Mouse (Mus musculus) liver, adult 2 months (tissue): ENCODE measurements around the gene Hspa4. TPM values are rescaled to one million over a fixed set of nuclear protein-coding genes. Genes with fewer than 3 reads are reported as not detected.

Experiments used
- DNase-seq: peaks from one replicate; pipeline ENCODE4 v3.0.0-alpha.2; 2011; ENCODE audit warnings: low read depth, low spot score; ENCODE audit errors: extremely low read depth
- H3K27ac ChIP-seq: fragments of 200-500 bp; replicated peaks from 2 replicates; pipeline ENCODE4 v1.5.1; 2012; ENCODE audit warnings: low read depth, mild to moderate bottlenecking, control low read depth, inconsistent platforms, low read length; ENCODE audit not compliant: insufficient read depth
- H3K27me3 ChIP-seq: fragments of 200-500 bp; 2 replicates; pipeline ENCODE4 v1.6.1; 2012; ENCODE audit warnings: mild to moderate bottlenecking, moderate library complexity, low read length, inconsistent platforms; ENCODE audit not compliant: control insufficient read depth, insufficient read depth
- H3K36me3 ChIP-seq: fragments of 200-500 bp; 2 replicates; pipeline ENCODE4 v1.6.1; 2012; ENCODE audit warnings: low read length, inconsistent platforms; ENCODE audit not compliant: control insufficient read depth, insufficient read depth
- H3K4me1 ChIP-seq: fragments of 200-500 bp; 2 replicates; pipeline ENCODE4 v1.6.1; 2011; ENCODE audit warnings: low read length; ENCODE audit not compliant: control insufficient read depth, insufficient read depth
- H3K4me3 ChIP-seq: fragments of 200-500 bp; 2 replicates; pipeline ENCODE4 v1.5.1; 2011; ENCODE audit warnings: low read depth, mild to moderate bottlenecking, control low read depth, low read length, moderate library complexity; ENCODE audit not compliant: insufficient read depth
- H3K79me2 ChIP-seq: fragments of 200-500 bp; 2 replicates; pipeline ENCODE4 v1.6.1; 2012; ENCODE audit warnings: inconsistent platforms, mild to moderate bottlenecking, low read length, moderate library complexity; ENCODE audit not compliant: control insufficient read depth, insufficient read depth
- H3K9ac ChIP-seq: fragments of 200-500 bp; 2 replicates; pipeline ENCODE4 v1.6.1; 2012; ENCODE audit warnings: low read depth, mild to moderate bottlenecking, control low read depth, inconsistent platforms, low read length
- CTCF ChIP-seq: fragments of 200-500 bp; IDR thresholded peaks from 2 replicates; pipeline ENCODE4 v1.5.1; 2011; ENCODE audit warnings: low read depth, low read length, control low read depth
- POLR2A ChIP-seq: fragments of 200-500 bp; IDR thresholded peaks from 2 replicates; pipeline ENCODE4 v1.6.1; 2011; ENCODE audit warnings: low read length, control low read depth; ENCODE audit not compliant: insufficient read depth; ENCODE audit errors: extremely low read depth
- WGBS: fragments of 180-500 bp; shearing (Covaris S2); methylation state at CpG from one replicate; pipeline ENCODE4 v1.1.7; 2018; 5-methylcytosine and 5-hydroxymethylcytosine counted together
- polyA plus RNA-seq: library from polyadenylated mRNA; depleted of rRNA; stranded (reverse); fragments of >200 nt; gene quantifications from 2 replicates; pipeline ENCODE4 v1.2.3, GENCODE M21; 2012
- total RNA-seq: library from RNA; depleted of rRNA; stranded (reverse); fragments of >200 nt; gene quantifications from 2 replicates; pipeline ENCODE4 v1.2.3, GENCODE M21; 2014

Gene Hspa4
- total and polyA plus RNA-seq, 2 experiments, result 16.6 to 55.9 TPM

- Histone ChIP-seq H3K79me2 (no peaks in the 10 kb centered on the region), H3K4me1 (peaks cover 1% of the 10 kb centered on the region), H3K9ac (no peak overlapping the region), H3K27me3 (no peaks in the 10 kb centered on the region), H3K4me3 (no peak overlapping the region), H3K36me3 (peaks cover 78% of the 10 kb centered on the region), H3K27ac (no peak overlapping the region)
- 88% methylated on average over 5 of the region's 5 CpGs for WGBS
- TF ChIP-seq CTCF, result no peak
- DNase-seq, result no peak
Observed at GRCm38 (mm10) chr11:53273313-53273712, 26.9 kb downstream of the Hspa4 start.

DNA sequence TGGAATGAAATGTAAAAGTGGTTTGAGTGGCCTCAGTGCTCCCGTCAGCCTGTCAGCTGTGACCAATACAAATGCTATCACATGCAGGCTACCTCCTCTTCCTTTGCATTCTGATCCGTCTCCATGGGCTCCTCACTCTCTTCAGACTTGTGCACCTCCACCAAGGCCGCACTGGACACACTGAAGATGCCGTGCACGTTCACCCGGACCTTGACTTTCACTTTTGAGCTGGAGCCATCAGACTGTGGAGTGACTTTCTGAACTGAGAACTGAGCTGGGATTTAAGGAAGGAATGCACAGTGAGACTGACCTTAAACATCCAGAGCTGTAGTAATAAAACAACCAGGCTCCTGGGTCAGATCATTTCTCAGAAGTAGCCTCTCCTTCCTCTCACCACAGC, 30.7 kb downstream of the Hspa4 start:
- no peak overlapping the region for H3K9ac ChIP-seq
- no peak overlapping the region for H3K27ac ChIP-seq
- H3K4me1 ChIP-seq, result no peaks in the 10 kb centered on the region; the same call in 1 of the 2 replicates
- no peak overlapping the region for H3K4me3 ChIP-seq
- TF ChIP-seq CTCF (no peak), POLR2A (no peak)
- H3K79me2 ChIP-seq, result no peaks in the 10 kb centered on the region
- no peaks in the 10 kb centered on the region for H3K27me3 ChIP-seq
- DNase-seq, result no peak
- WGBS, result 87% methylated on average over 6 of the region's 6 CpGs
- H3K36me3 ChIP-seq, result peaks cover 85% of the 10 kb centered on the region

GRCm38 (mm10) chr11:53260556-53260955, 39.7 kb downstream of the Hspa4 start:
- Histone ChIP-seq H3K36me3 (peaks cover 43% of the 10 kb centered on the region), H3K4me1 (peaks cover 2% of the 10 kb centered on the region; the same call in 1 of the 2 replicates), H3K9ac (no peak overlapping the region), H3K27ac (no peak overlapping the region), H3K79me2 (no peaks in the 10 kb centered on the region), H3K27me3 (no peaks in the 10 kb centered on the region), H3K4me3 (no peak overlapping the region)
- 80% methylated on average over 5 of the region's 5 CpGs for WGBS
- TF ChIP-seq CTCF, result no peak
- no peak for TF ChIP-seq POLR2A
- no peak for DNase-seq

GRCm38 (mm10) chr11:53260056-53260455, 40.2 kb downstream of the Hspa4 start:
- Histone ChIP-seq H3K27me3 (no peaks in the 10 kb centered on the region), H3K79me2 (no peaks in the 10 kb centered on the region), H3K4me3 (no peak overlapping the region), H3K36me3 (peaks cover 38% of the 10 kb centered on the region), H3K27ac (no peak overlapping the region), H3K4me1 (peaks cover 2% of the 10 kb centered on the region; the same call in 1 of the 2 replicates), H3K9ac (no peak overlapping the region)
- WGBS, result 97% methylated on average over 1 of the region's 1 CpGs
- no peak for DNase-seq
- TF ChIP-seq POLR2A (no peak), CTCF (no peak)

- H3K4me1 ChIP-seq, result no peaks in the 10 kb centered on the region
- no peak overlapping the region for H3K27ac ChIP-seq
- no peaks in the 10 kb centered on the region for H3K79me2 ChIP-seq
- no peaks in the 10 kb centered on the region for H3K27me3 ChIP-seq
- TF ChIP-seq CTCF (no peak), POLR2A (no peak)
- H3K4me3 ChIP-seq, result no peak overlapping the region
- H3K36me3 ChIP-seq, result peaks cover 29% of the 10 kb centered on the region
- DNase-seq, result no peak
- 81% methylated on average over 6 of the region's 6 CpGs for WGBS
- no peak overlapping the region for H3K9ac ChIP-seq
Observed at GRCm38 (mm10) chr11:53259047-53259632, 41.1 kb downstream of the Hspa4 start.

- Histone ChIP-seq H3K4me3 (no peak overlapping the region), H3K9ac (no peak overlapping the region), H3K79me2 (no peaks in the 10 kb centered on the region), H3K4me1 (no peaks in the 10 kb centered on the region), H3K27ac (no peak overlapping the region), H3K27me3 (no peaks in the 10 kb centered on the region), H3K36me3 (peaks cover 14% of the 10 kb centered on the region)
- WGBS, result 70% methylated on average over 2 of the region's 2 CpGs
- no peak for DNase-seq
- TF ChIP-seq POLR2A, result no peak
- no peak for TF ChIP-seq CTCF
Observed at GRCm38 (mm10) chr11:53256914-53257313, 43.3 kb downstream of the Hspa4 start.
